Mouse (Mus musculus) gastrocnemius, adult 18-20 months (tissue): ENCODE data around the gene Nnat. TPM values are rescaled to one million over a fixed set of nuclear protein-coding genes. Genes with fewer than 3 reads are reported as not detected.

Experiments used
- DNase-seq: peaks from one replicate; pipeline ENCODE4 v3.0.0; 2021; ENCODE audit warnings: low spot score
- long read RNA-seq, 2 experiments: library from polyadenylated mRNA; stranded (forward); transcript quantifications; one replicate each; pipeline ENCODE4 v2.0.0; 2021
- total RNA-seq, 2 experiments: library from RNA; stranded (reverse); gene quantifications; 2 replicates each; pipeline ENCODE4 v1.2.3; 2021

Gene Nnat
- 10 to 100 TPM in 1 of 2 experiments, 1 to 10 TPM in 1; 1.6 to 16.4 TPM for total RNA-seq
- long read RNA-seq, experiment 1, partial matches to known transcripts: 0 of 3 reads
- long read RNA-seq, experiment 1, other reads (novel, unspliced or antisense): 2 of 3 reads
- long read RNA-seq, experiment 2, partial matches to known transcripts: 0 of 1 reads
- long read RNA-seq, experiment 2, other reads (novel, unspliced or antisense): 1 of 1 reads

DNA sequence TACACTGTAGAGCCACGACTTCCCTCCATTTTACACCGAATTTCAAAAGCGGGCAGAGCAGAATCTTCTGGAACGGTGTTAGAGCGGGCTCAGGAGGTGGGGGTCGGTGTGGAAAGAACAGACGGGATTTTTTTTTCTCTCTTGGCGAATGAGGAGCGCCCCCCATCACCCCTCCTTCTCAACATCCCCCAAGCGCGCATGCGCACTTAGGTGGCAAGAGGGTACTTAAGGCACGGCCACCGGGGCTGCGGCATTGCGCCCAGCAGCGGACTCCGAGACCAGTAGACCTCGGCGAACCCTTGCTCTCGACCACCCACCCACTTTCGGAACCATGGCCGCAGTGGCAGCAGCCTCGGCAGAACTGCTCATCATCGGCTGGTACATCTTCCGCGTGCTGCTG lies at the start of gene Nnat:
Gene Nnat (plus strand): TSS at position 221 of the 400 bp plus-strand sequence.
- no peak for DNase-seq

DNA sequence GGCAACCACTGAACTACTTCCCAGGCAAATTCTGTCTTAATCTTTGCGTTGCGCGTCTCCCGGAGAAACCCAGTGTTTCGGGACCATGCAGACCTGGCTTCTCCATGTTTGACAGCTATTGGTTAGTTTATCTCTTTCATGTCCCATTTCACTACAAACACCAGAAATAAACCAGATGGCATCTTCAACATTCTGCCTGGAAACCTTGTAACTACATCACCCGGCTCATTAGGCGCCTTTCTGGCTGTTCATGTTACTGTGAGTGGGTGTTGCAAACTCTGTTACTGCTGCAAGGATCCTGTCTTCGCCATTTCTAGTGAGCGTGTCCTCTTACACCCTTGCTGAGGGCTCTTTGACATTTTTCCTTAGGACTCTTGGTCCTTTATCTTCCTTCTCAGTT lies 47.0 kb upstream of the Nnat start:
- DNase-seq: no peak

DNA sequence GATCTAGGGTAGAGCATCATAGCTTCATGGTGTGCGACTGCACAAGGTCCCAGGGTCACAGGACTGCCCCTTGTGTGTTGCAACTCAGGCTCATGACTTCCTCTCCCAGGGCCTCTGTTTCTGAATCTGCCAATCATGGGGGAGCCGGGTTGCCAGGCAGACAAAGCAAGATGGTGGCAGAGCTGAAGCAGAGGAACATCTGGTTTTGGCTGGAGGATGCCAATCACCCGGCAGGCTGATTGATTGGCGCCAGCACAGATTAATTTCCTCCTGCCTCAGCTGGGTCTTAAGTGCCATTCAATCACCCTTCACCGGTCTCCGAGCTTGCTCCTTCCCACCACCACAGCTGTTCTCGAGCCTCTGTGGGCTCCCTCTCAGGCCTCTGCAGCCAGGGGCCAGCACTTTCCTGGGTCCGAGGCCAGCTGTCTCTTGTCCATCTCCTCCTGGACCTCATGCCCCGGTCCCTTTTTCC lies 46.1 kb upstream of the Nnat start:
- no peak for DNase-seq

DNA sequence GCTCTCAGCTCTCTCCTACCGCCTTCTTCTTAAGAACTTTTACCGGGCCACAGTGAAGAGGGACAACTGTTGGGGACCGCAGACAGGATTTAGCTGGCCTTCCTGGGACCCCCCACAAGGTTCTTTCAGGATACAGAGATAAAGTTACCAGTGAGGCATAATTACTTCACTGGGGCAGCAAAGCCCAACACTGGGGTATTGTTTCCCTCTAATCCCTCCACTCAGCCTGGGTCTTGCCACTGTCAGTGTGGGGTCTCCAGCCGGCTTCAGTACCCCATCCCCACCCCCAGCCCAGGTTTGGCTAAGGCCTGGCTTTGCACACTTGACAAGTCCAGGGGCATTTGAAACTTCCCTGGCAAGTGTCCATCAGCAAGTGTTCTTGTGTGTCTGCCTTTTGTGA lies 45.5 kb upstream of the Nnat start:
- no peak for DNase-seq

DNA sequence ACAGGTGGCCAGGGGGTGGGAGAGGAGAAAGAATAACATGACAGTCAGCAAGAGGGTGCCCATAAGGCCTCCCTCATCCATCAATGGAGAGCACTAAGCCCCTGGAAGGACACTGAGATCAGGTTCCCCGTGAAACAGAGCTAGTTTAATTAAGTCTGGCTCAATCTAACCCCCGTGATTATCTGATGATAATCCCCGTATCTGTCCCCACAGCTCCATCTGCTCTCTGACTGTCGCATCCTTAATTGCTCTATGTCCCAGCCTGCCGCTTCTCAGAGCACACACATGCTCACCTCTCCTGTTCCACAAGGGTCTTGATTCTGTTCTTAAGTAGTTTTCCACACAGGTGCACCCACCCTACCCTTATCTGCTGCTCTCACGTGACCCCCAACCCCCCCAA lies 42.4 kb upstream of the Nnat start:
- no peak for DNase-seq

DNA sequence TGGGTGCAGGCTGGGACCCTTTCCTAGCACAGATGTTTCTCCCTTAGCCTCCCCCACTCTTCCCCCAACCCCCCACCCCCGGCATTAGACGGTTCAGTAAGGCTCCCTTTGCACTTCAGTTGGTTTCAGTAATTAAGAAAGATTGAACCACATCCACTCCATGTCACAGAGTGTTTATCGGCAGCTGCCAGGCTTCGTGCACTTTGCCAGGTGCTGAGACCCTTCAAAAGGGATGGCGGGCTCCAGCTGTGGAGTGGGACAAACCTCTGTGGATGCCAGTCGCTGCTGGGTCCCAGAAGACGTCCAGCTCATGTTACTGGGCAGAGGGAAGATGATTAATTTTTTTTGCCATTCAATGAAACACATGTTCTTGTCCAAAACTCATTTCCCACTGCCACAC lies 41.4 kb upstream of the Nnat start:
- DNase-seq: no peak

DNA sequence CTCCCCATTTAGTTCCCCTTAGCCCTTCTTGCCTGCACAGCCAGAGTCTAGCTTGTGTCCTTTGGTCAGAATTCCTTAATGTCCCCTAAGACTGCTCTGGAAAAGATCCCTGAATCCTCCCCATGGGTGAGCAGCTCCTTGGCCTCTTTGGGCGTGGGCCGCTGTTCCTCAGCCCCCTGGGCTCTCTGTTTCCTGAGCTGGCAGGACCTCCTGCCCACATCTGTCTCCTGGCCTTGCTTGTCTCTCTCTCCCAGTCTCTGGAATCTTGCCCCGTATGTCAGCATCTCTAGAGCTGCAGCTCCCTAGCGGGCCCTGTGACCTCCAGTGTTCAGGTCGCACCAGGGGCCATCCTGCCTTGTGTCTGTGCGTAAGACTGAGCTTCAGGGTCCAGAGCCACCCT lies 40.4 kb upstream of the Nnat start:
- peak; percentile 32 for DNase-seq

DNA sequence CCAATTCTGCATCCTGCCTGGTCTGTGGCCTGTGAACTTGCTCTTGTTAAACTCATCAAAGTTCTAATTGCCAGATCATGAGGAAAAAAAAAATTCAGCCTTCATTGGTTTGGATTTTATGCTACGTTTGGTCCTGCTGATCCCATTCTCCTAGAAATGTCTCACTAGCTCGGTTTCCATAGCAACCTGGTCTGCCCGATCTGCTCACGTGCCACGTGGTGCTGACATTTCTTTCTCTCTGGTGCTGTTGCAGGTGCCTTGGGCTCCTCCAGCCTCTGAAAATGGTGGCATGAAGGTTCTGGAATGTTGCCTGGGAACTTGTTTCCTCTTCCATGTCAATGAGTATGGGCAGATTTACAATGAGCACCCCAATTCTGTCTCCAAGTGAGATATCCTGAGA lies 39.4 kb upstream of the Nnat start:
- no peak for DNase-seq

DNA sequence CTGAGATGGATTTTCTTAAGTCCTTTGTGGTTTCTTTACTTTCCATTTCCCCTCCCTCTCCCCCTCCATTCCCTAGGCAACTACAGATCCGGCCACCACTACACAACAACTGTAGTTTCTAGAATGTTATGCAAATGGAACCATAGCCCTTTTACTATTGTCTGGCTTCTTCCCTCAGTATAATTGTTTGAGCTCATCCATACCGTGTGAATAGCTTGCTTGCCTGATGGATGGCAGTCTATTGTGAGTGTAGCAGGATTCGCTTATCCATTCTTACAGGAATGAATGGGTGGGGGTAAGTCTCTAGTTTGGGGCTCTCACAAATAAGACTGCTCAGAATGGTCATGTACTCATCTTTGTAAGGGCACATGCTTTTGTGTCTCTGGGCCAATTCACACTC lies 37.3 kb upstream of the Nnat start:
- no peak for DNase-seq

DNA sequence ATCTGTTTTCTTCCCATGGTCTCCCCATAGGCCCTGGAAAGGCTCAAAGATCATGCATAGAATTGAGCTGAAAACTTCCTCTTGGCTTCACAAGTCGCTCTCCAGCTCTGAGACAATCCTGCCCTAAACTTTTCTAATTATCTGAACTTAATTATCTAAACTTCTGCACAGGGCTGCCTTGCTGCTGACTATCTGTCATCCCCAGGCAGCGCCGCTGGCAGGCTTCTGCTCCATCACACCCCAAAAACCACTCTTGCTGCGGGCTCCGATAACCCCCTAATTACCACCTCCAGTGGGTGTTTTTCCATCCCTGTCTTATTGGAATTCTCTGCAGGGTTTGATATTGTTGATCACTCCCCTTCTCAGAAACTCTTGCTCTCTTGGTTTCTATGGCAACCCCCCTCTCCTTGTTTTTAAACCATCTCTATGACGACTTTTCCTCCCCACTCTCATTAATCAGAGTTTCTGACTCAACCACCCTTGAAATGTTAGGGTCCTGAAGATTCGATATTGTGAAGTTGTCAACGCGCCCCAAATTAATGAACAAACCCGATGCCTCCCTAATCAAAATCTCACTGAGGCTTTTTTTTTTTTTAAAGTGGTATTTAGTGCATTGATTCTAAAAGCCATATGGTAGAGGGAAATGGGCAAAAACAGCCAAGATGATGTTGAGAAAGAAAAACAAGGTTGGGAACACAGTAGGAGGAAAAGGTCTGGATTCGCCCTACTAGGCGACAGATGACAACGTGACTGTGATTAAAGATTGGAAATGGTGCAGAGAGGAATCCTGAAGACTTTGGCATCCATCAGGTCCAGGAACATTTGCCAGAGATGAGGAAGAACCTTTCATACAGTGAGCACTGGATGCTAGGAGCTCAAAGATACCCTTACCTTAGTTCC lies 29.6 kb upstream of the Nnat start:
- no peak for DNase-seq

DNA sequence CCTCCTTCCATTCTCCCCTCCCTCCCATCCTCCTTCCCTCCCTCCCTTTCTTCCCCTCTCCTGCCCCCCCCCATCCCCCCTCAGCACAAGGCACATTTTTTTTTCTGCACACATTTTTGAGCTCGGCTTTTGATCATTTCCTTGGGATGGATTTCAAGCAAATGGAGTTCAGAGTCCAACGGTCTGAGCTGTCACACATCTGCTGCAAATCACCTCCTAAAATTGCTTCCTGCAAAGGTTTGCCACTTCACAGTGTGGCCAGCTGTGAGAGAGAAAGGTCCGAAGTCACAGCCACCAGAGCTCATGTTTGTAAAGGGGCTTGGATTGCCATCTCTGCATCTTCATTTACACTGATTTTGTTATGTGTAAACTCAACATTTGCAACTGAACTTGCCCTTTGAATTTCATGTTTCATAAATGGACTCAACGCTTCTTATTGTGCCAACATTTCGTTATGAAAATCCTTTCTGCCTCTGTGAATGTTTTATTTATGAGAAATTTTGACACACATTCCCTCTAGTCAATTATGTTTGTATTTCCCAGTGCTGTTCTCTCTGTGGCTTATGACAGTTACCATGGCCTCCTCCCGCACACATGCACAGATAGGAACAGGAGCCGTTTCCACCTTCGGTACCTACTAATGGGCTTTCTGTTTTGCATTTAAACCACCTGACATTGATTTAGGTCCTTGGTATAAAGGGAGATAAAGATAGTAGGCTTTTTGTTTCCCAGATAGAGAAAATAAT lies 28.0 kb upstream of the Nnat start:
- DNase-seq: no peak

DNA sequence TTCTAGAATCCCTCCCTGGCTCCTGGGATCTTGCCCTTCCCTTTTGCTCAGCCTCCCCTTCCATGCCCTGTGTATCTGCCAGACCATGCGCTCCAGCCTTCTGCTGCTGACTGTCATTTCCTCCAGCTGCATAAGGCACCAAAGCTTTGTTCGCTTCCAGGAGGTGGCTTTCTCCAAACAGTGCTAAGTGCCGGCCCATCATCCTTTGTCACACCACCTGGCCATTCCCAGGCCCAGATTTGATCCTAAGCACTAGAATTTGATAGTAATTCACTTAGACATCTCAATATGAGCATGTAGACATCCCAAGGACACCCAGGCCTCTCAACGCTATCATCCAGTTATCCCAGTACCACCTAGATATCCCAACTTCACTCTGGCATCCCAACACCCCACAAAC lies 25.7 kb upstream of the Nnat start:
- DNase-seq: no peak

DNA sequence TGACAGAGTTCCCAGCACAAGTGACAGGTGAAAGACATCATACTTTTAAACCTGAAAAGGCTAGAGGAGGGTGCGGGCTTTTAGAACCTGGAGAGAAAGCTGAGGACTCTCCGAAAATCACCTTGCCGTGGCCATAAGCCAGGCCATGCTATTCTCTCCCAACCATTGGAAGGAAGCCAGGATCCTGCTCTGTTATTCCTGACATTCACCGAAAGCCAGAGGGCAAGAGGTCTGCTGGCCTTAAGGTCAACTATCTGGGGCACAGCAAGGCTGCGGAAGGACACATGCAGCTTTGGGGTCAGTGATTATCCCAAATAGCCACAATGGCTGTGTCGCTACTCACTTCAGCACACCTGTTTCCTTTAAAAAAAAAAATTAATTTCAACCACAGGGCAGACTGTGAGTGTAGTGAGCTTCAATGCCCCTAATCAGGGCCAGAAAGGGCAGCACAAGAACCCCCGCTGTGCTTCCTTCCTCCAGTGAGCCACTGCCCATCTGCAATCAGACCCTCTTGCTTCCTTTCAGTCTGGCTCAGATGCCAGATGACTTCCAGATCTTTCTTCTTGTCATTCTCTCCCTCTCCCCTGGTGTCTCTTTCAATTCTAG lies 23.3 kb upstream of the Nnat start:
- DNase-seq: no peak

DNA sequence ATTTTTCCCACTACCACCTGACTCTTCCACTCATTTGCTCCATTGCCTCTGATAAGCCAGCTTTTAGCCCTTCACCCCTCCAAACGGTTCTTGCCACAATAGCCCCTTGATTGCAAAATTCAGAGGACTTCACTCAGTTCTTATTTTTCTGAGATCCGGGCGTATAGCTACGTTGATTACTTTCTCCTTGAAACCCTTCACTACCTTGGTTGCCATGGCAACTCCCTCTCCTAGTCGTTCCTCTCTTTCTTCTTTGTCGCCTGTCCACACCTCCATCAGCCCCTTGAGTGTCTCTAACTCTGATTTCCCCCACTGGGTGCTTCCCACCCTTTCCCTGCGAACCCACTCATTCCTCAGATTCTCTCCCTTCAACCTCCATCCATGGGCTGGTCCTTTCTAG lies 22.8 kb upstream of the Nnat start:
- no peak for DNase-seq

DNA sequence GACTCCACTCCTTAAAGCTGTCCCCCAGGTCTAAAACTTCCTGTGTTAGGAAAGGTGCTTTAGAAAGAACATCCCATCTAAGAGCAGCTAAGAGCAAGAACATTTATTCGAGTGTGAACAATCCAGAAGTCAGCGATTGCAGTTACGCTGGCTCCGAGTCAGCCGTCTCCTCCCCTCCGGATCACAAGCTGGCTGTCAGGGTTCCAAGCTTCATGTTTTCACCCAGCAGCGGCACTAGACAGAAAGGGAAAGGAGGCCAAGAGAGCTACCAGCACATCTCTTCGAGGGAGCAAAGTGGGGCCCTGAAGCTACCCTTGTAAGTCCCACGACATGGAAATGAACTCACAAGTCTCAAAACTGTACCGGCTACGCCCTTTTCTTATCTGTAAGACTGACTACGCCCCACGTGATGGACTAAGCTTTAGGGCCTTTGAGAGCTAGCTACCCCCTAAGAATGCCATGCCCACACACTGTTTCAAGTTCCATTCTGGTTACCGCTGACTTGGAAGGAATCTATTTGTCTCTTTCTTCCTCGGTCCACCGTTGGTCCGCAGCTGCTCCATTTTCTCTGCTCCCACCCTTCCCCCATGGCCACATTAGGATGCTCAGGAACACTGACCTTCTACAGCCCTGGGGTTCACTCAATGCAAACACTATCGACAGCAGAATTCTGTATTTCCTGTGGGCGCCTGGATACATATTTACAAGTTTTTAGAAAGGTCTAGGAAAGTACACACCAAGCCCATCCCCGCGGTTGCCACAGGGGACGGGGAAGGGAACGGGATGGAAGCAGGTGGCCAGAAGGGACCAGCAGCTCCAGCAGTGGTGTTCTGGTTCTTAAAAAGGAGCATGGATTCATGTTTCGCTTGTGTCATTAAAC lies 19.6 kb upstream of the Nnat start:
- DNase-seq: peak; percentile 61

DNA sequence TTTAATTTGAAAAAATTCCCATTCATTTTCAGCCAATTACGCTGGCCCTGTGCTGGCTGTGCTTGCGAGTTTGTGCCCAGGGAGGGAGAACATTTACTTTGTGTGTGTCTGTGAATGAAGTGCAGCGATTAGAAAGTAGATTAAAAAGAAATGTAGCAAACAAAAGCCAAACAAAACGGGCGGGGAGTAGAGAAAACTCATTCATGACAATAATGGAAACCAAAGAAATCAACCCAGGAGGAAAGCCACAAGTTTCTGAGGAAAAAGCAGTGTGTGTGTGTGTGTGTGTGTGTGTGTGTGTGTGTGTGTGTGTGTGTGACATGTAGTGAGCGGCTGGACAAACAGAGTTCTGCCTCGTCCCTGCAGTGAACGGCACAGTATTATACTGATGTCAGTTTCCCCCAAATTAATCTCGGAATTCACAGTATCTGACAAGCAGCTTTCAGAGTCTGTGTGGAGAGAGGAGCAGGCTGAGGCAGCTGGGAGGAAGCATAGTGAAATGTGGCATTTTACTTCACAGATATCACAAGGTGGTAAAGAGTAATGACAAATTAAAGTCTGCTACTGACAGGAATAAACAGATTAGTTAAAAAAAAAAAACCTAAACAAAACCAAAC lies 18.8 kb upstream of the Nnat start:
- DNase-seq: no peak

DNA sequence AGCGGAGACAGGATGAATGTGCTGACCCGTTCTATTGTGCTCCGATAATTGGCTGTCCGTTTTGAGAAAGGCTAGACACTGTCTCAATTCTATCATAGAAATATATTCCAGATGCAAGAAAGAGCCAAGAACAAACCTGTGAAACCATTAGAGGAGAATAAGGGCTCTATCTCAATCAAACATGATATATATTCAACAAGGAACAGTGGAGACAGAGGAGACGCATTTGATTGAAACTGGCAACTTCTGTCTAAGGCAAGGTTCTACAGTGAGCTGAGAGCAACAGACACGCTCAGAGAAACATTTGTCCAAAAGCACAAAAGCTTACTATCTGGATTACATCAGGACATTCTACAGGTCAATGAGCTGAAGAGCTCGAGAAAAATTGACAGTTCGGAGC lies 18.2 kb upstream of the Nnat start:
- DNase-seq: no peak

DNA sequence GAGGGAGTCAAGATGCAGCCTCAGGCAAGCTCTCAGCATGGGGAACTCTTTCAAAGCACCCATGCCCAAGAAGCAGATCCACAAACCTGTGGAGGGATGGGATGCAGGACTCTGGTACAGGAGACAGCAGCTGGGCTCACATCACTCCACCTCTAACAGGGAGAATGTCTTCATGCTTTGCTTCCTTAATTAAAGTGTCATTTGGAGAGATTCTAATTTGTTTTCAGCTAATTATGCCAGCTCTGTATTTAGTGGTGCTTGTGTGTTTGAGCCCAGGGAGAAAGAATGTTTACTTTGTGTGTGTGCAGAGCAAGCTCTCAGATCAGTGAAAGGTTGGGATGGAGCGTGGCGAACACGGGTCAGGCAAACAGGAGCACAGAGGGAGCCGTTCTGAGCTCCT lies 17.5 kb upstream of the Nnat start:
- no peak for DNase-seq

DNA sequence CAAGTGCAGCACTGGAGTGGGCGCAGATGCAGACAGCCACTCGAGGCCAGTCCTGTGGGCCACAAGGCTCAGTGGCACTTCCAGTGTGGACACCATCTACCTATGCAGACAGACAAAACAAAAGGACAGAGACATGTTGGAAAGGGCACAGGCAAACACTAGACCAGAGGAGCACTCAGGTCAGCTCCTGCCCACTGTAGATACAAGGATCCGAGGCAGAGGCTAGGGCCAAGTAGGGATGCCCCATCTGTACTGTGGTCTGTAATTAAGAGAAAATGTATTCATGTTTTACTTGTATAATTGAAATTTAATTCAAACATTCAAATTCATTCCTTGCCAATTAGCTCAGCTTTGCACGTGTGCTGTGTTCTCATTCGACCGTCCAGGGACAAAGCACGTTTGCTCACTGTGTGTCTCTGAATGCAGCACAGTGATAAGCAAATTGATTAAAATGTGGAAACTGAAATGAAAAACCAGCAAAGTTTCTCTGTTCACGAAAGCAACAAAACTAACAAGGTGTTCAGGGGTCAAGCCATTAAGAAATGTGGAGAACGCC lies 15.5 kb upstream of the Nnat start:
- no peak for DNase-seq

DNA sequence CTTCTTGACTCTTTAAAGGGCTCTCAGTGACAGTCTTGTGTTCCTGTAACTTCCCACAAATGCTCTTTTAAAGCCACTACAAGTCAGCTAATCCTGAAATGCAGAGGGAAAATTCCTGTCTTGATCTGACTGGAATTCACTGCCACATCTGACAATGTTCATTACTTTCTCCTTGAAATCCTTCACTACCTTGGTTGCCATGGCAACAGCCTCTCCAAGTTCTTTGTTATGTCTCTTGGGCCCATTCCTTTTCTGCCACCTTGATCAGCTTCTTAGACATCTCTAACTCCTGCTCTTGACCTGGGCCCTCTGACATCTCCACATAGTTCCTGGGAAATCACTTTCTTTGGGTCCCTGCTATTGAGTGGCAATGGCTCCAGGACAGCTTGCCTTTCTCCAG lies 13.2 kb upstream of the Nnat start:
- no peak for DNase-seq
